Mouse (Mus musculus) E14TG2a.4 (cell line): ENCODE measurements around the gene Gm11020.

ENCODE experiments used
- CTCF ChIP-seq: conservative IDR thresholded peaks from 2 replicates; pipeline ENCODE4 v1.5.1; 2014; ENCODE audit warnings: low read length
- NANOG ChIP-seq: IDR thresholded peaks from 2 replicates; pipeline ENCODE4 v1.6.1; 2014; ENCODE audit warnings: borderline replicate concordance, low read length, mixed read lengths
- POU5F1 ChIP-seq: IDR thresholded peaks from 2 replicates; pipeline ENCODE4 v1.6.1; 2014; ENCODE audit warnings: low read length, borderline replicate concordance

DNA sequence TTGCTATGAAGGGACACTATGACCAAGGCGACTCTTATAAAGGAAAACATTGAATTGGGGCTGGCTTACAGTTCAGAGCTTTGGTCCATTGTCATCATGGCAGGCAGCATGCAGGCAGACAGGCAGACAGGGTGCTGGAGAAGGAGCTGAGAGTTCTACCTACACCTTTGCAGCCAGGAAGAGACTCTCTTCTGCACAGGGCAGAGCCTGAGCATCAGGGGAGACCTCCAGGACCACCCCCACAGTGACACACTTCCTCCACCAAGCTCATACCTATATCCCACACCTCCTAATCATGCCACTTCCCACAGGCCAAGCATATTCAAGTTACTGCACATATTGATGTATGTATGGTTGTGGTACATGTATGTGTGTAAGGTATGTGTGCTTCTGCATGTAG lies 15.4 kb downstream of the Gm11020 start:
- TF ChIP-seq POU5F1 (no peak), CTCF (no peak), NANOG (no peak)
